In the genomic region with DNA sequence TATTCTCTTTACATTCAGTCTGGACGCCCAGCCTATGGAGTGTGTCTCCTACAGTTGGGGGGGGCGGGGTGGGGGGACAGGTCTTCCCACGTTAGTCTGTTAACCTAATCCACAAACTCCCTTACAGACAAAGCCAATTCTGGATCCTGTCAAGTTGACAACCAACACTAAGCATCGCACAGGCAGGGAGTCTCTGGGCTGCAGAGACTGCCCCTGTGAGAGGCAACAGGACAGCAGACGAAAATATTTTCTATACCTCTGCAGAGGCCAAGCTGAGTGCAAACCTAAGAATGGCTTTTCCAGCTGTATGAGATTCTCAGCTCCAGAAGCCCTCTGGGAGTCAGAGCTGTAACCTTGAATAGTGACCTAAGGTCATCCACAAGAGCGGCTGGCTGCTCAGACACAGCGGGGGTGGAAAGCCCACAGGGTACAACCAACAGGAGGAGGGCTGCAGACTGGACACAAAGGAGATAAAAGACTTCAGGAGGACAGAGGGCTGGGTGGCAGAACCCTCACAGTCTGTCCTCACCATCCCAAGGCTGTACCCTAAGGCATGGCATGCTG, we compare ENCODE assay signal across 12 mouse cellular contexts. TPM values are rescaled to one million over a fixed set of nuclear protein-coding genes. Genes with fewer than 3 reads are reported as not detected.
A peak's percentile ranks its signal among the peaks of the same experiment; 100 is the strongest.
DNase-seq lines count a peak whose midpoint lies in the region; ATAC-seq lines count a peak whose summit lies in the region.
"Had no signal": no experiment of that assay in that cellular context is flagged by ENCODE, and none has a peak within 500 bp of the region (broad histone marks: within the 10 kb centered on the region; RNA-seq: fewer than 3 reads in every experiment).

No protein-coding gene starts in this region.

- no peaks in the 10 kb centered on the region for H3K9me3 ChIP-seq in liver, embryonic 11.5 days (ENCODE audit: control insufficient read depth, low read length)
- H3K9me3 ChIP-seq in liver, embryonic 13.5 days (replicated peaks): no peaks in the 10 kb centered on the region
- H3K9me3 ChIP-seq in stomach, embryonic 15.5 days: no peaks in the 10 kb centered on the region

- no peak overlapping the region for H3K4me3 ChIP-seq in liver, embryonic 11.5 days (ENCODE audit: low read depth, low read length)
- H3K4me3 ChIP-seq in liver, embryonic 13.5 days (replicated peaks): no peak overlapping the region
- H3K4me3 ChIP-seq in stomach, embryonic 15.5 days (replicated peaks): no peak overlapping the region

- peaks cover 16% of the 10 kb centered on the region for H3K4me1 ChIP-seq in liver, embryonic 11.5 days (replicated peaks; ENCODE audit: control insufficient read depth, insufficient read depth, low read length)
- peaks cover 81% of the 10 kb centered on the region for H3K4me1 ChIP-seq in liver, embryonic 13.5 days (replicated peaks)
- no peaks in the 10 kb centered on the region for H3K4me1 ChIP-seq in stomach, embryonic 15.5 days

- no peak for DNase-seq in liver, embryonic 11.5 days (ENCODE audit: low spot score)
- DNase-seq in liver: no peak
- peak; percentile 27 to 29 for DNase-seq in heart, postnatal 10 days
- no peak for DNase-seq in liver, embryonic 13.5 days
- no peak for DNase-seq in ovary, postnatal 36 days (ENCODE audit: low spot score)
- DNase-seq in frontal cortex, postnatal 10 days (ENCODE audit: low spot score in 2 of 2): no peak
- DNase-seq: cerebellum, postnatal 10 days; thymus, adult 2 months had no signal

- no peak overlapping the region; the same call in 1 of the 2 replicates for H3K27ac ChIP-seq in liver, embryonic 11.5 days (ENCODE audit: low read depth, low read length)
- peak overlapping the region; percentile 41 for H3K27ac ChIP-seq in liver, embryonic 13.5 days
- H3K27ac ChIP-seq in stomach, embryonic 15.5 days: peak overlapping the region; percentile 58
- H3K27ac ChIP-seq: liver, embryonic 14.5 days had no signal

- WGBS in liver, embryonic 11.5 days: 35% methylated on average over 7 of the region's 7 CpGs
- 49% methylated on average over 7 of the region's 7 CpGs for WGBS in liver, embryonic 13.5 days (ENCODE audit: insufficient replicate concordance)
- WGBS in stomach, embryonic 15.5 days: 19% methylated on average over 7 of the region's 7 CpGs

- H3K4me2 ChIP-seq in liver, embryonic 11.5 days: no peak overlapping the region
- H3K4me2 ChIP-seq in liver, embryonic 13.5 days: no peak overlapping the region
- H3K4me2 ChIP-seq in stomach, embryonic 15.5 days: no peak overlapping the region

- 0 out of 2 replicates have a peak, but pooled peaks have one; percentile 1 for ATAC-seq in liver, embryonic 11.5 days (replicated peaks; ENCODE audit: low FRiP score)
- 0 out of 2 replicates have a peak, but pooled peaks have one; percentile 16 for ATAC-seq in liver, embryonic 13.5 days (ENCODE audit: low read depth)
- ATAC-seq in stomach, embryonic 15.5 days (ENCODE audit: insufficient read depth, low FRiP score, low read depth): peak; percentile 50; the same call in 1 of the 2 replicates
- no peak for ATAC-seq in inflammation-experienced regulatory T-cells, adult 6 months

- 0 out of 2 replicates have a peak overlapping the region, but pooled peaks have one; percentile 5 for H3K9ac ChIP-seq in liver, embryonic 11.5 days (ENCODE audit: low read depth, low read length)
- no peak overlapping the region for H3K9ac ChIP-seq in liver, embryonic 13.5 days
- H3K9ac ChIP-seq in stomach, embryonic 15.5 days: no peak overlapping the region
- H3K9ac ChIP-seq: liver, embryonic 14.5 days had no signal

- no peaks in the 10 kb centered on the region for H3K27me3 ChIP-seq in liver, embryonic 11.5 days (replicated peaks; ENCODE audit: control insufficient read depth, insufficient read depth, low read length)
- no peaks in the 10 kb centered on the region for H3K27me3 ChIP-seq in liver, embryonic 13.5 days
- H3K27me3 ChIP-seq in stomach, embryonic 15.5 days (replicated peaks): no peaks in the 10 kb centered on the region

- intact Hi-C loops in heart, postnatal 10 days (cut with DNase I): no loop called here

- peaks cover 3% of the 10 kb centered on the region; the same call in 1 of the 2 replicates for H3K36me3 ChIP-seq in liver, embryonic 11.5 days (ENCODE audit: control insufficient read depth, insufficient read depth, low read length)
- H3K36me3 ChIP-seq in liver, embryonic 13.5 days: peaks cover 41% of the 10 kb centered on the region
- no peaks in the 10 kb centered on the region for H3K36me3 ChIP-seq in stomach, embryonic 15.5 days

RNA-seq across cellular contexts. Expression of gene Acss1, which starts 17.7 kb away (rescaled TPM):
- polyA plus RNA-seq in liver, embryonic 11.5 days (2014; fragmentation: Nextera tagmentation; extraction: Ambion mirVana): 67.2 and 77.0 TPM in 2 replicates
- 10 to 100 TPM; 66.8 to 68.2 TPM for total RNA-seq in heart, postnatal 10 days (2021)
- 28.7 and 44.7 TPM in 2 replicates for polyA plus RNA-seq in liver, embryonic 13.5 days (2015; fragmentation: Nextera tagmentation; extraction: Ambion mirVana)
- 27.8 and 30.9 TPM in 2 replicates for polyA plus RNA-seq in stomach, embryonic 15.5 days (2015; fragmentation: Nextera tagmentation; extraction: Ambion mirVana)
- polyA plus RNA-seq in inflammation-experienced regulatory T-cells, adult 6 months (2017; shearing (Covaris generic)): 10 to 100 TPM in 2 of 3 experiments, 1 to 10 TPM in 1; 7.4 to 18.7 (median 13.7) TPM

RNA-seq across cellular contexts. Expression of gene Vsx1, which starts 38.6 kb away (rescaled TPM):
- polyA plus RNA-seq in liver, embryonic 11.5 days (2014; fragmentation: Nextera tagmentation; extraction: Ambion mirVana): not detected in 2 replicates
- total RNA-seq in heart, postnatal 10 days (2021): not detected
- not detected in 2 replicates for polyA plus RNA-seq in liver, embryonic 13.5 days (2015; fragmentation: Nextera tagmentation; extraction: Ambion mirVana)
- not detected in 2 replicates for polyA plus RNA-seq in stomach, embryonic 15.5 days (2015; fragmentation: Nextera tagmentation; extraction: Ambion mirVana)
- not detected for polyA plus RNA-seq in inflammation-experienced regulatory T-cells, adult 6 months (2017; shearing (Covaris generic))
- total RNA-seq: granulocyte monocyte progenitor cell, adult 5-6 weeks had no signal
- polyA plus RNA-seq: liver, embryonic 14.5 days; thymus, adult 2 months had no signal

RNA-seq across cellular contexts. Expression of gene Apmap, which starts 42.2 kb away (rescaled TPM):
- 35.0 and 38.9 TPM in 2 replicates for polyA plus RNA-seq in liver, embryonic 11.5 days (2014; fragmentation: Nextera tagmentation; extraction: Ambion mirVana)
- total RNA-seq in heart, postnatal 10 days (2021): 10 to 100 TPM; 45.6 to 62.8 TPM
- polyA plus RNA-seq in liver, embryonic 13.5 days (2015; fragmentation: Nextera tagmentation; extraction: Ambion mirVana): 26.2 and 28.7 TPM in 2 replicates
- polyA plus RNA-seq in stomach, embryonic 15.5 days (2015; fragmentation: Nextera tagmentation; extraction: Ambion mirVana): 40.1 and 40.5 TPM in 2 replicates
- 10 to 100 TPM; 14.9 to 16.8 (median 15.8) TPM for polyA plus RNA-seq in inflammation-experienced regulatory T-cells, adult 6 months (2017; shearing (Covaris generic))

Comparison
In these comparisons a context has a peak if more than half of its experiments do, and no peak if none do; other contexts are left out.
1. DNase-seq: peak in heart, postnatal 10 days (2 of 2); none in liver, embryonic 11.5 days (single experiment), liver (single experiment), liver, embryonic 13.5 days (single experiment), ovary, postnatal 36 days (single experiment) and frontal cortex, postnatal 10 days (0 of 2).